Mouse (Mus musculus): ENCODE results near the gene Mgat4c. TPM values are rescaled to one million over a fixed set of nuclear protein-coding genes. Genes with fewer than 3 reads are reported as not detected.

Mgat4c gene
- 7.3 and 8.8 TPM in 2 replicates for polyA plus RNA-seq (2012; rRNA removed)

GRCm38 (mm10) chr10:101681437-101681912, at the start of gene Mgat4c:
Mgat4c (plus strand) TSS chr10:101681487.

